Mouse (Mus musculus): Measurements from ENCODE around the gene Gstm2. TPM values are rescaled to one million over a fixed set of nuclear protein-coding genes. Genes with fewer than 3 reads are reported as not detected.
"Not testable (repeated sequence)": the region's sequence is repeated elsewhere in the genome, so short reads cannot be mapped to it uniquely, and the experiment has no call there.

Gstm2 gene
- polyA plus RNA-seq, 1 experiment: 62.2 TPM

DNA sequence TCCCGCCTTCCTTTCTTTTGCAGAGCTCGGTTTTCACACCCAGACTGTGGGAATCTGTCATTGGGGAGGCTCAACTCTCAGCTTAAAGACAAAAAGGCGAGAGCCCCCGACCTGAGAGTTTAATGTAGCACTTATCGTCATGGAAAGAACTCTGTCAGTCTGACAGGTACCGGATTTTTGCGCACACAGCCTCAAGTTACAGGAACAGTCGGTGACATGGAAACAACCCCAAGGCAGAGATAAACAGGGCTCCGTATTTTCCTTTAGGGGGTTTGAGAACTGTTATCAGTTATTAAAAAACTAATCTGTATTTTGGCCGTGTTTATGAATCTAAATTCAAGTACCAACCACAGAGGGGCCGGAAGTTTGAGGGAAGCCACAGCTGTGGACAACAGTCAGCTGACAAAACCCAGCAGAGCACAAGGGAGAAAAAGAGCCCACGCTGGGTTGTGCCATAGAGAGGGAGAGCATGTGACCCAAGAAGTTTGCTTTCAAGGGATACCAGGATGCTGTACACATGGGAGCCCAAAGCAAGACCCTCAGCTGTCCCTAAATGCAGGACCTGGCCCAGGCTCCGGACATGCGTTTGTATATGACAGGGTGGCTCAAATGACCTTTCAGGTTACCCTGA is 32.1 kb upstream of the Gstm2 start:
- Histone ChIP-seq H3K4me3 (ENCODE audit: insufficient read depth, low read length) (peak overlapping the region; percentile 21), H3K27ac (ENCODE audit: insufficient read depth, low read length) (peak overlapping the region; percentile 44), H3K4me1 (ENCODE audit: control insufficient read depth, insufficient read depth, low read length) (peaks cover 11% of the 10 kb centered on the region)
- TF ChIP-seq POLR2A (IDR thresholded peaks at IDR 0.05; ENCODE audit: low read depth, low read length): no peak
- no peak for TF ChIP-seq CTCF (IDR thresholded peaks at IDR 0.05; ENCODE audit: borderline replicate concordance, insufficient read depth, low read length)

- peak within 1 kb of the TSS; percentile 39 for H3K4me3 ChIP-seq (ENCODE audit: insufficient read depth, low read length)
- peaks cover 14% of the 10 kb centered on the region for H3K4me1 ChIP-seq (ENCODE audit: control insufficient read depth, insufficient read depth, low read length)
- TF ChIP-seq CTCF (IDR thresholded peaks at IDR 0.05; ENCODE audit: borderline replicate concordance, insufficient read depth, low read length): peak; percentile 79
- peak; percentile 94 for TF ChIP-seq POLR2A (IDR thresholded peaks at IDR 0.05; ENCODE audit: low read depth, low read length)
- H3K27ac ChIP-seq (ENCODE audit: insufficient read depth, low read length): peak within 1 kb of the TSS; percentile 44
These were observed 31.4 kb upstream of the Gstm2 start, which contains the start of gene Gstm1 for GRCm38 (mm10) chr3:108017473-108018189. Gene Gstm1, minus strand, starts transcription at chr3:108017973.

DNA sequence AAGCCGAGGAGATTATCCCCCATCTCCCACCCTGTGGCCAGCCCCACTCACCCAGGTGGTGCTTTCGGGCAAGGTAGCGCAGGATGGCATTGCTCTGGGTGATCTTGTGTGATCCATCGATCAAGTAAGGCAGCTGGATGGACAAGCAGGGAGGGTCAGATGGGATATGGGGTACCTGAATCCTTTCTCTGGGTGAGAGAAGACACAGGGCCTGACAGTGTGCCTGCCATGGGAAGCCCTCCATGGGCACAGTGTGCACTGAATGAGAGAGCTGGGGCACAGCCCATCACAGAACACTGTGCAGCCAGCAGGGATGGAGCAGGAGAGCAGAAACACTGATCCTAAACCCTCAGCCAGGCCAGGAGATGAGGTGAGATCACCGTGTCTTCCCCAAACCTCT is 30.2 kb upstream of the Gstm2 start:
- H3K4me3 ChIP-seq (ENCODE audit: insufficient read depth, low read length); H3K27ac ChIP-seq (ENCODE audit: insufficient read depth, low read length): not testable (repeated sequence)
- H3K4me1 ChIP-seq (ENCODE audit: control insufficient read depth, insufficient read depth, low read length): peaks cover 15% of the 10 kb centered on the region

- Histone ChIP-seq H3K4me3 (ENCODE audit: insufficient read depth, low read length) (no peak overlapping the region), H3K27ac (ENCODE audit: insufficient read depth, low read length) (no peak overlapping the region), H3K4me1 (ENCODE audit: control insufficient read depth, insufficient read depth, low read length) (peaks cover 15% of the 10 kb centered on the region)
- TF ChIP-seq POLR2A (IDR thresholded peaks at IDR 0.05; ENCODE audit: low read depth, low read length): no peak
- TF ChIP-seq CTCF (IDR thresholded peaks at IDR 0.05; ENCODE audit: borderline replicate concordance, insufficient read depth, low read length): no peak
These were observed 28.7 kb upstream of the Gstm2 start for GRCm38 (mm10) chr3:108014974-108015346.

DNA sequence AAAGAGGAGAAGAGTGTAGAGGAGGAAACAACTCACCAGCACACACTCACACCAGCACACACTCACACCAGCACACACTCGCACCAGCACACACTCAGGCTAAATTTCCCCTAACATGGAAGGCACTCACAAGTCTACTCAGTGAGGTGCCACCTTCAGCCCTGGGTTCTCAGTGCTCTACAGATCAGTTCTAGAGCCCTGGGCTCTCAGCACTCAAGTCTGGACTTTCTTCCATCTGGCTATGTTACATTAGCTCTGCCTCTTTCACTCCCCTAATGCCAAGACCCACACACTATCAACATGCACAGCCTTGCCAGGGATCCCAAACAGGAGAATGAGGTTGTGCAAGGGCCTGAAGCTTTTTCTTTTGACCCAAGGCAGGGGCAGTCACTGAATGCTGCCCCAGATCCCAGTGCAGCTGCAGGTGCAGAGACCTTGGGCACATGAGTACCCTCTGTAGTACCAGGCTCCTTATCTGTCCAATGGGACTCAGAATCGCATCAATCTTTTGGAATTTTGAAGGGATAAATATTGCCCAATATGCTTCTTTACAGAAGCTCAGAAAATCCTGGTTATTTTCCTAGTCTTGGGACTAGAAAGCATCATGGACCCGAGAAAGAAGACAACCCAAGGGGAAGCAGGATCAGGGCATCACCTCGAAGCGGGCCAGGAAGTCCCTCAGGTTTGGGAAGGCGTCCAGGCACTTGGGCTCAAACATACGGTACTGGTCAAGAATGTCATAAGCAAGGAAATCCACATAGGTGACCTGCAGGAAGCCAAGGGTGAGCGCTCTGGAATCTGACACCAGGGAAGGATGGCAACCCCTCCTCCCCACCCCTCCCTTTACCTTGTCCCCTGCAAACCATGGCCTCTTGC is 28.1 kb upstream of the Gstm2 start:
- H3K4me1 ChIP-seq (ENCODE audit: control insufficient read depth, insufficient read depth, low read length): peaks cover 15% of the 10 kb centered on the region
- H3K4me3 ChIP-seq (ENCODE audit: insufficient read depth, low read length): no peak overlapping the region
- TF ChIP-seq CTCF (IDR thresholded peaks at IDR 0.05; ENCODE audit: borderline replicate concordance, insufficient read depth, low read length) (no peak), POLR2A (IDR thresholded peaks at IDR 0.05; ENCODE audit: low read depth, low read length) (no peak)
- H3K27ac ChIP-seq (ENCODE audit: insufficient read depth, low read length): peak overlapping the region; percentile 77

DNA sequence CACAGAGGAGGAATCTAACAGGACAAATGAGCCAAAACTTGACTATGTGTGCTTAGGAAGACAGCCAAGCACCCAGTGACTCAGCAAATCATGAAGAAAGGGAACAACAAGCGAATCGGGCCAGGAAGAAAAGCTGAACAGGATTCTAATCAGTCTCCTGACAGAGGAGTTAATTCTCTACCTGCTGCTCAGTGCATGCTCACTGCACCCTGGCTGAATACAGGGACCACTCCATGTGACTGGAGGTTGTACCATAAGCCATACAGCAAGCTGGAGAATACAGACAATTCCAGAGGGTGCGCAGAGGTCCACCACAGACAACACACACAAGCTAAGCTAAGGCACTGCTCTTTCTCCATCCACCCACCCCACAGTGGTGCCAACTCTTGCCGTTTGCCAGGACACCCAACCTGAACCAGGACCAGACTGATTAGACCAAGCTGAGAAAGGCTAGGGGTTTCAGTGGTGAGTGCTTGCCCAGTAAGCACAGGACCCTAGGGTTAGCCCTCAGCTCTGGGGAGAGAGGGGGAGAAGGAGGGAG is 27.1 kb upstream of the Gstm2 start:
- H3K4me1 ChIP-seq (ENCODE audit: control insufficient read depth, insufficient read depth, low read length): peaks cover 15% of the 10 kb centered on the region
- TF ChIP-seq POLR2A (IDR thresholded peaks at IDR 0.05; ENCODE audit: low read depth, low read length): no peak
- TF ChIP-seq CTCF (IDR thresholded peaks at IDR 0.05; ENCODE audit: borderline replicate concordance, insufficient read depth, low read length): no peak
- H3K4me3 ChIP-seq (ENCODE audit: insufficient read depth, low read length): no peak overlapping the region
- peak overlapping the region; percentile 77 for H3K27ac ChIP-seq (ENCODE audit: insufficient read depth, low read length)

DNA sequence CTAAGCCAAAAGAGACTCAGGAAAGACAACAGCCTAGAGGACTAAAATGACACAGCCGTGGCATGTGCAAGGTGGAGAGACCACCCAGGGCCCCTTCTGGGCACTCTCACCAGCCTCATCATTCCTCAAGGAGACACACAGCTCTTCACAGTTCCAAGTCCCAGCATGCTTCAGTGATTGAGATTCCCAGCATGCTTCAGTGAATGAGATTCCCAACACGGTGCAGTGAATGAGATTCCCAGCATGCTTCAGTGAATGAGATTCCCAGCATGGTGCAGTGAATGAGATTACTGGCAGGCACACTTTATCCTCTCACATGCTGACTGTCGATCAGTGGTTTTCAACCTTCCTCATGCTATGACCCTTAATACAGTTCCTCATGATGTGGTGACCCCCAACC is 25.3 kb upstream of the Gstm2 start:
- peaks cover 15% of the 10 kb centered on the region for H3K4me1 ChIP-seq (ENCODE audit: control insufficient read depth, insufficient read depth, low read length)
- H3K27ac ChIP-seq (ENCODE audit: insufficient read depth, low read length): no peak overlapping the region
- TF ChIP-seq POLR2A (IDR thresholded peaks at IDR 0.05; ENCODE audit: low read depth, low read length): no peak
- TF ChIP-seq CTCF (IDR thresholded peaks at IDR 0.05; ENCODE audit: borderline replicate concordance, insufficient read depth, low read length): no peak
- no peak overlapping the region for H3K4me3 ChIP-seq (ENCODE audit: insufficient read depth, low read length)

DNA sequence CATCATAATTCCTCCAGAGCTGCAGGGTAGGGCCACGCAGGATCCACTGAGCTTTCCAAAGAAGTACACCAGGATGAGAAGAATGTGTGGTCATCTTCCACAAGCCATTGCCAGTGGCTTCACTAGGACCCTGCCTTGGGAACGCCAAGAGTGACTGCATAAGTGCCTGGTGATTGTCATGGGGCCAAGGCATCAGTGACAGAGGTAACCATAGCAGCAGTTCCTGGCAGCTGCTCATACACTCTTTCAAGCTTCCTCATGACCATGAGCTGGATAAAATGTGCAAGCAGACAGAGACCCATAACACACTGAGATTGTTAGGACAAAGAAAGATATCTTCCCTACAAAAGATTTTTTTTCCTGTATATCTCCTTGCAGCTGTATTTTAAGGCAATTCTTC is 24.0 kb upstream of the Gstm2 start:
- TF ChIP-seq POLR2A (IDR thresholded peaks at IDR 0.05; ENCODE audit: low read depth, low read length): no peak
- no peak for TF ChIP-seq CTCF (IDR thresholded peaks at IDR 0.05; ENCODE audit: borderline replicate concordance, insufficient read depth, low read length)

DNA sequence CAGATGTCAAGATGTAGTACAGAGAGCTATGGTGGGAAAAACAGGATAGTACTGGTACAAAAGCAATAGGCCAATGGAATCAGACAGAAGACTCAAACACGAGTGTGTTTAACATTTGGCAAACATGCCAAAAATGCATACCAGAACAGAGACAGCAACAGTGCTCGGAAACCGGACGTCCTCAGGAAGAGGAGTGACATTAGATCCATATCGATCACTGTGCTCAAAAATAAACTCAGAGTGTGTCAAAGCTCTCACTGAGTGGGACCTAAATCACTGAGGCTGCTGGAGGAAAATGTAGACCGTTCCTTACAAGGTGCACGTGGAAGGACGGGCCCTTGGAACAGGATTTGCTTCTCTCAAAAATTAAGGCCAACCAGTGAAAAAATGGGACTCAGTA is 15.8 kb upstream of the Gstm2 start:
- Histone ChIP-seq H3K27ac (ENCODE audit: insufficient read depth, low read length) (no peak overlapping the region), H3K4me3 (ENCODE audit: insufficient read depth, low read length) (no peak overlapping the region), H3K4me1 (ENCODE audit: control insufficient read depth, insufficient read depth, low read length) (no peaks in the 10 kb centered on the region)
- TF ChIP-seq CTCF (IDR thresholded peaks at IDR 0.05; ENCODE audit: borderline replicate concordance, insufficient read depth, low read length) (no peak), POLR2A (IDR thresholded peaks at IDR 0.05; ENCODE audit: low read depth, low read length) (no peak)

More for the DNA sequence above, 24.0 kb upstream of the Gstm2 start:
- Histone ChIP-seq H3K4me1 (ENCODE audit: control insufficient read depth, insufficient read depth, low read length) (peaks cover 15% of the 10 kb centered on the region), H3K27ac (ENCODE audit: insufficient read depth, low read length) (no peak overlapping the region), H3K4me3 (ENCODE audit: insufficient read depth, low read length) (no peak overlapping the region)

Data from embryonic fibroblast, embryonic 13.5 days (primary cell).